Mouse (Mus musculus) MEL (cell line): Measurements from ENCODE around the gene Klhl5. TPM values are rescaled to one million over a fixed set of nuclear protein-coding genes. Genes with fewer than 3 reads are reported as not detected.
A peak's percentile ranks its signal among the peaks of the same experiment; 100 is the strongest.

Source experiments
- DNase-seq: peaks from one replicate; pipeline ENCODE4 v3.0.0; 2011; ENCODE audit warnings: low read depth, low spot score
- H3K27ac ChIP-seq: 2 replicates; pipeline ENCODE4 v1.5.1; 2012; ENCODE audit warnings: low read depth, mild to moderate bottlenecking, control low read depth, low read length, moderate library complexity; ENCODE audit not compliant: control insufficient read depth
- H3K27me3 ChIP-seq, 2 experiments: fragments of 150-350 bp in 1 of 2; sonication (generic) in 1 of 2; 2 replicates each; pipeline ENCODE4 v1.6.1; 2012; ENCODE audit warnings: low read length in 2 of 2, mild to moderate bottlenecking in 2 of 2, improper control_type of control experiment in 1 of 2, moderate library complexity in 1 of 2; ENCODE audit not compliant: insufficient read depth in 2 of 2, control insufficient read depth in 1 of 2
- H3K36me3 ChIP-seq, 2 experiments: 2 replicates each; pipeline ENCODE4 v1.6.1; 2012 to 2014; ENCODE audit warnings: low read length in 2 of 2, improper control_type of control experiment in 1 of 2, inconsistent platforms in 1 of 2, mild to moderate bottlenecking in 1 of 2; ENCODE audit not compliant: insufficient read depth in 2 of 2, control insufficient read depth in 1 of 2
- H3K4me1 ChIP-seq, 2 experiments: fragments of 150-350 bp in 1 of 2; sonication (generic) in 1 of 2; 2 replicates each; pipeline ENCODE4 v1.6.1; 2012; ENCODE audit warnings: low read length in 2 of 2, improper control_type of control experiment in 1 of 2, mild to moderate bottlenecking in 1 of 2; ENCODE audit not compliant: insufficient read depth in 2 of 2, control insufficient read depth in 1 of 2
- H3K4me3 ChIP-seq, 2 experiments: fragments of 150-350 bp in 1 of 2; sonication (generic) in 1 of 2; 2 replicates each; pipeline ENCODE4 v1.5.1; 2012; ENCODE audit warnings: low read depth in 2 of 2, low read length in 2 of 2, mild to moderate bottlenecking in 2 of 2, moderate library complexity in 2 of 2, control low read depth in 1 of 2, improper control_type of control experiment in 1 of 2; ENCODE audit not compliant: control insufficient read depth in 1 of 2, insufficient read depth in 1 of 2
- H3K79me2 ChIP-seq: 2 replicates; pipeline ENCODE4 v1.6.1; 2012; ENCODE audit warnings: mild to moderate bottlenecking, low read length, moderate library complexity; ENCODE audit not compliant: control insufficient read depth, poor library complexity, insufficient read depth
- H3K9ac ChIP-seq: 2 replicates; pipeline ENCODE4 v1.6.1; 2012; ENCODE audit warnings: low read depth, mild to moderate bottlenecking, control low read depth, low read length, moderate library complexity; ENCODE audit not compliant: control insufficient read depth, poor library complexity, severe bottlenecking
- H3K9me3 ChIP-seq: fragments of 150-350 bp; sonication (generic); replicated peaks from 2 replicates; pipeline ENCODE4 v1.6.1; 2012; ENCODE audit warnings: mild to moderate bottlenecking, low read length, improper control_type of control experiment, moderate library complexity; ENCODE audit not compliant: insufficient read depth
- CTCF ChIP-seq, 3 experiments: IDR thresholded peaks in 2 of 3; conservative IDR thresholded peaks in 1 of 3; 2 replicates each; pipeline ENCODE4 v1.5.1; 2011 to 2012; ENCODE audit warnings: low read length in 3 of 3, low read depth in 2 of 3, mild to moderate bottlenecking in 2 of 3, improper control_type of control experiment in 1 of 3, inconsistent platforms in 1 of 3, mixed read lengths in 1 of 3, moderate library complexity in 1 of 3; ENCODE audit not compliant: control insufficient read depth in 1 of 3, insufficient read depth in 1 of 3, poor library complexity in 1 of 3, severe bottlenecking in 1 of 3
- ELF1 ChIP-seq: IDR thresholded peaks from 2 replicates; pipeline ENCODE4 v1.6.1; 2014; ENCODE audit warnings: low read depth, mild to moderate bottlenecking, inconsistent platforms, low read length, improper control_type of control experiment, moderate library complexity
- EP300 ChIP-seq, 2 experiments: IDR thresholded peaks; 2 replicates each; pipeline ENCODE4 v1.6.1; 2011; ENCODE audit warnings: improper control_type of control experiment in 2 of 2, low read length in 2 of 2, low read depth in 1 of 2, mild to moderate bottlenecking in 1 of 2
- ETS1 ChIP-seq: IDR thresholded peaks from 2 replicates; pipeline ENCODE4 v1.6.1; 2012; ENCODE audit warnings: low read depth, mild to moderate bottlenecking, inconsistent platforms, low read length, improper control_type of control experiment, moderate library complexity
- GABPA ChIP-seq: IDR thresholded peaks from 2 replicates; pipeline ENCODE4 v1.6.1; 2012; ENCODE audit warnings: low read depth, mild to moderate bottlenecking, inconsistent platforms, low read length, improper control_type of control experiment, moderate library complexity
- GATA1 ChIP-seq: IDR thresholded peaks from 2 replicates; pipeline ENCODE4 v1.6.1; 2011; ENCODE audit warnings: low read depth, low read length, improper control_type of control experiment
- HCFC1 ChIP-seq: IDR thresholded peaks from 2 replicates; pipeline ENCODE4 v1.6.1; 2012; ENCODE audit warnings: low read depth, mild to moderate bottlenecking, inconsistent platforms, low read length, improper control_type of control experiment, moderate library complexity
- JUND ChIP-seq: IDR thresholded peaks from 2 replicates; pipeline ENCODE4 v1.6.1; 2011; ENCODE audit warnings: low read depth, mild to moderate bottlenecking, improper control_type of control experiment, low read length
- MAFK ChIP-seq: IDR thresholded peaks from 2 replicates; pipeline ENCODE4 v1.6.1; 2011; ENCODE audit warnings: low read depth, mild to moderate bottlenecking, low read length, improper control_type of control experiment, borderline replicate concordance
- MEF2A ChIP-seq: IDR thresholded peaks from 2 replicates; pipeline ENCODE4 v1.6.1; 2014; ENCODE audit warnings: low read depth, mild to moderate bottlenecking, inconsistent platforms, low read length, improper control_type of control experiment; ENCODE audit not compliant: poor library complexity, insufficient replicate concordance, severe bottlenecking; ENCODE audit errors: extremely low read depth
- MXI1 ChIP-seq: IDR thresholded peaks from 2 replicates; pipeline ENCODE4 v1.6.1; 2011; ENCODE audit warnings: mild to moderate bottlenecking, low read depth, low read length, improper control_type of control experiment
- MYB ChIP-seq: IDR thresholded peaks from 2 replicates; pipeline ENCODE4 v1.6.1; 2011; ENCODE audit warnings: mild to moderate bottlenecking, low read depth, low read length, improper control_type of control experiment
- NELFE ChIP-seq: IDR thresholded peaks from 2 replicates; pipeline ENCODE4 v1.6.1; 2011; ENCODE audit warnings: low read depth, low read length, improper control_type of control experiment
- NRF1 ChIP-seq: IDR thresholded peaks from 2 replicates; pipeline ENCODE4 v1.6.1; 2014; ENCODE audit warnings: low read depth, mild to moderate bottlenecking, inconsistent platforms, low read length, improper control_type of control experiment, moderate library complexity; ENCODE audit not compliant: poor library complexity, insufficient read depth, severe bottlenecking
- POLR2A ChIP-seq, 2 experiments: IDR thresholded peaks; 2 replicates each; pipeline ENCODE4 v1.6.1; 2011 to 2012; ENCODE audit warnings: low read length in 2 of 2, mild to moderate bottlenecking in 2 of 2, control low read depth in 1 of 2, improper control_type of control experiment in 1 of 2, low read depth in 1 of 2, moderate library complexity in 1 of 2; ENCODE audit not compliant: control insufficient read depth in 1 of 2, insufficient read depth in 1 of 2, poor library complexity in 1 of 2
- POLR2AphosphoS2 ChIP-seq: IDR thresholded peaks from 2 replicates; pipeline ENCODE4 v1.6.1; 2011; ENCODE audit warnings: low read length, improper control_type of control experiment
- RAD21 ChIP-seq: IDR thresholded peaks from 2 replicates; pipeline ENCODE4 v1.6.1; 2011; ENCODE audit warnings: mild to moderate bottlenecking, low read depth, low read length, improper control_type of control experiment
- SMC3 ChIP-seq: IDR thresholded peaks from 2 replicates; pipeline ENCODE4 v1.6.1; 2011; ENCODE audit warnings: low read depth, low read length, improper control_type of control experiment
- TBP ChIP-seq: IDR thresholded peaks from 2 replicates; pipeline ENCODE4 v1.8.0; 2011; ENCODE audit warnings: low read depth, low read length, improper control_type of control experiment
- TCF12 ChIP-seq: IDR thresholded peaks from 2 replicates; pipeline ENCODE4 v1.6.1; 2014; ENCODE audit warnings: low read depth, mild to moderate bottlenecking, inconsistent platforms, low read length, improper control_type of control experiment, moderate library complexity
- ZC3H11A ChIP-seq: IDR thresholded peaks from 2 replicates; pipeline ENCODE4 v1.6.1; 2012; ENCODE audit warnings: low read depth, mild to moderate bottlenecking, inconsistent platforms, low read length, improper control_type of control experiment
- ZKSCAN1 ChIP-seq: IDR thresholded peaks from 2 replicates; pipeline ENCODE4 v1.6.1; 2012; ENCODE audit warnings: low read depth, mild to moderate bottlenecking, inconsistent platforms, low read length, improper control_type of control experiment, moderate library complexity
- polyA plus RNA-seq, 2 experiments: library from polyadenylated mRNA; stranded (reverse) in 1 of 2; unstranded in 1 of 2; fragments of >175 nt in 1 of 2; fragments of >200 nt in 1 of 2; gene quantifications; 2 replicates each; pipeline versions ENCODE4 v1.2.1 to v1.2.4; 2012; ENCODE audit warnings: low replicate concordance in 2 of 2, low read depth in 1 of 2; ENCODE audit not compliant: insufficient read length in 2 of 2, insufficient read depth in 1 of 2, missing spikeins in 1 of 2
- total RNA-seq: library from RNA; depleted of rRNA; stranded (reverse); fragments of 300-350 nt; gene quantifications from 2 replicates; pipeline ENCODE4 v1.2.3, GENCODE M21; 2012

Klhl5 gene
- total and polyA plus RNA-seq, 3 experiments, result 8.0 to 15.5 TPM; not detected in 1

DNA sequence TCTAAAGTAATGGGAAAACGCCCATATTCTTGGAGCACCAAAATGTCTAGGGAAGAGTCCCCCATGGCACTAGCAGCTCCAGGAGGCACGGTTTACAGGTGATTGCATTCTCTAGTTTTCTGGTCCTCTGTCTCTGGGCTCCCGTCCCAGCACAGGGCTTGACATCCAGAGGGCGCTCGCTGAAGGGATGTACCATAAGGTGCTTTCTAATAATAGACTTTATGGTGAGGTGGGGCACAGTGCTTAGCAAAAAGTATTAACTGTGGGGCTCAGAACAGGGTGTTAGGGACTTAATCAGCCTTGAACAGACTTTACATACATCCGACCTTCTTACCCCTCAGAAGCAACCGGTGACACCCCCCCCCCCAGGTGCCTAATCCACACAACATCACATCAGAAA, 32.6 kb upstream of the Klhl5 start:
- H3K27me3 ChIP-seq, result no peaks in the 10 kb centered on the region
- no peak for TF ChIP-seq TBP
- peaks cover 0 to 2% of the 10 kb centered on the region in 2 experiments; a peak in 1 of 4 replicates for H3K36me3 ChIP-seq
- H3K9me3 ChIP-seq, result no peaks in the 10 kb centered on the region
- H3K4me3 ChIP-seq, result no peak overlapping the region
- no peak overlapping the region for H3K27ac ChIP-seq
- H3K4me1 ChIP-seq, result no peaks in the 10 kb centered on the region
- no peak for DNase-seq
- no peaks in the 10 kb centered on the region for H3K79me2 ChIP-seq
- no peak overlapping the region for H3K9ac ChIP-seq

DNA sequence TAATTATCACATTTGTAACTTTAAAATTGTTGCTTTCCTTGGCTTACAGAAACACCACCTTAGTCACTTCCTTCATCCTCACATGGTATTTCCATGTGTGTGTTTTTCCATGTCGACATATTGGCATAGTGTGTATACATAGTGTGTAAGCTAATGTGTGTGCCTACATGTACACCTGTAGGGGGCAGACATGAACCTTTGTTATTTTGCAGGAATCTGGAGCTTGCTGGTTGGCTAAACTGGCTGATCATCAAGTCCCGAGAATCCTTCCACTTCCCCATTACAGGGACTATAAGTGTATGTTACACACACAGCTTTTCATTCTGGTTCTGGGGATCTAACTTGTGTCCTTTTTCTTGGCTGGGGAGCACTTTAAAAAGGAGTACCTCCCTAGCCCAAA, 31.3 kb upstream of the Klhl5 start:
- Histone ChIP-seq H3K27ac (no peak overlapping the region), H3K79me2 (no peaks in the 10 kb centered on the region), H3K9ac (no peak overlapping the region), H3K9me3 (no peaks in the 10 kb centered on the region), H3K27me3 (no peaks in the 10 kb centered on the region), H3K36me3 (peaks cover 0 to 2% of the 10 kb centered on the region in 2 experiments; a peak in 1 of 4 replicates), H3K4me3 (no peak overlapping the region), H3K4me1 (no peaks in the 10 kb centered on the region)
- peak in 1 of 3 experiments; percentile 35; a peak in 2 of 6 replicates for TF ChIP-seq CTCF (IDR thresholded peaks at IDR 0.05 in 2 of 3, conservative IDR thresholded peaks at IDR 0.05 in 1 of 3; ENCODE audit: control insufficient read depth in 1 of 3, insufficient read depth in 1 of 3, low read depth in 2 of 3, low read length in 3 of 3, poor library complexity in 1 of 3, severe bottlenecking in 1 of 3)
- TF ChIP-seq MEF2A, result no peak
- TF ChIP-seq SMC3, result peak; percentile 30
- TF ChIP-seq RAD21, result peak; percentile 26
- DNase-seq, result peak; percentile 23

DNA sequence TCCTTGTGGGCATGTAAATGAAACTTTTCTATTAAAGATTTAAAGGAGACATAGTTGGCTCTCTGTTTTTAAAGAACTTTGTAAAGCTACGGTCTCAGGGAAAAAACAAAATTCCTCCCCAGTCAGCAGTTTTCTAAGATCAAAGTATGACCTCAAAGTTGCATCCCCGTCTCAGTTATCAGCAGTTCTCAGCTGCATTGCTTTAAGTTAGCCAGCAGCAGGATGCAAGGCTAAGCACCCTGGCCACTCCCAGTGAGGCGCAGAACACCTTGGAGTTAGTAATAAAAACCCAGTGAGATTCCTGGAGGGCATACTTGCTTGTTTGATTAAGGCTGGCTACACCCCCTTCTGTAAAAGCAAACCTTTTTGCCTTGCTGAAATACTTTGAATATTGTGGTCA, 30.6 kb upstream of the Klhl5 start:
- no peaks in the 10 kb centered on the region for H3K9me3 ChIP-seq
- TF ChIP-seq POLR2A (IDR thresholded peaks at IDR 0.05; ENCODE audit: control insufficient read depth in 1 of 2, insufficient read depth in 1 of 2, low read depth in 1 of 2, low read length in 2 of 2, poor library complexity in 1 of 2) (no peak), CTCF (IDR thresholded peaks at IDR 0.05 in 2 of 3, conservative IDR thresholded peaks at IDR 0.05 in 1 of 3; ENCODE audit: control insufficient read depth in 1 of 3, insufficient read depth in 1 of 3, low read depth in 2 of 3, low read length in 3 of 3, poor library complexity in 1 of 3, severe bottlenecking in 1 of 3) (no peak), NELFE (no peak), JUND (no peak), ZKSCAN1 (no peak), MAFK (no peak), MYB (no peak), TCF12 (no peak), ZC3H11A (no peak), EP300 (IDR thresholded peaks at IDR 0.05; ENCODE audit: low read depth in 1 of 2, low read length in 2 of 2) (no peak), MXI1 (no peak), GATA1 (no peak), ELF1 (no peak), POLR2AphosphoS2 (no peak), ETS1 (no peak), GABPA (no peak), HCFC1 (no peak), SMC3 (no peak), NRF1 (no peak)

More for the DNA sequence above, 30.6 kb upstream of the Klhl5 start:
- H3K4me3 ChIP-seq, result no peak overlapping the region
- no peak overlapping the region for H3K27ac ChIP-seq
- H3K9ac ChIP-seq, result no peak overlapping the region
- H3K4me1 ChIP-seq, result no peaks in the 10 kb centered on the region
- H3K79me2 ChIP-seq, result no peaks in the 10 kb centered on the region
- DNase-seq, result no peak
- no peaks in the 10 kb centered on the region for H3K27me3 ChIP-seq
- peaks cover 0 to 2% of the 10 kb centered on the region in 2 experiments; a peak in 1 of 4 replicates for H3K36me3 ChIP-seq
